Mouse (Mus musculus) intestine, embryonic 14.5 days (tissue): ENCODE data around the gene Ing4. TPM values are rescaled to one million over a fixed set of nuclear protein-coding genes. Genes with fewer than 3 reads are reported as not detected.
A peak's percentile ranks its signal among the peaks of the same experiment; 100 is the strongest.

ENCODE experiments used
- ATAC-seq: fragments of 200-750 bp; cut with Nextera tagmentation; replicated peaks from 2 replicates; pipeline ENCODE4 v1.8.0; 2017; ENCODE audit warnings: low read depth, moderate number of reproducible peaks, moderate TSS enrichment, moderate library complexity; ENCODE audit not compliant: low FRiP score, low TSS enrichment
- DNase-seq: peaks from one replicate; pipeline ENCODE4 v3.0.0-alpha.2; 2018; ENCODE audit warnings: low spot score
- H3K27ac ChIP-seq: fragments of 300-500 bp; sonication (generic); 2 replicates; pipeline ENCODE4 v1.5.1; 2014; ENCODE audit warnings: low read depth, mild to moderate bottlenecking, control low read depth
- H3K27me3 ChIP-seq: fragments of 300-500 bp; sonication (generic); replicated peaks from 2 replicates; pipeline ENCODE4 v1.6.1; 2014; ENCODE audit warnings: low read length, control low read depth; ENCODE audit not compliant: control insufficient read depth, insufficient read depth
- H3K36me3 ChIP-seq: fragments of 300-500 bp; sonication (generic); 2 replicates; pipeline ENCODE4 v1.6.1; 2014; ENCODE audit warnings: low read length, control low read depth; ENCODE audit not compliant: control insufficient read depth, insufficient read depth
- H3K4me1 ChIP-seq: fragments of 300-500 bp; sonication (generic); replicated peaks from 2 replicates; pipeline ENCODE4 v1.6.1; 2014; ENCODE audit warnings: low read length, control low read depth, mixed read lengths; ENCODE audit not compliant: control insufficient read depth, insufficient read depth
- H3K4me2 ChIP-seq: fragments of 300-500 bp; sonication (generic); 2 replicates; pipeline ENCODE4 v1.6.1; 2014; ENCODE audit warnings: low read length
- H3K4me3 ChIP-seq: fragments of 300-500 bp; sonication (generic); 2 replicates; pipeline ENCODE4 v1.5.1; 2014; ENCODE audit warnings: low read depth, low read length, control low read depth, mixed read lengths
- H3K9ac ChIP-seq: fragments of 300-500 bp; sonication (generic); 2 replicates; pipeline ENCODE4 v1.6.1; 2014; ENCODE audit warnings: mild to moderate bottlenecking, low read length
- H3K9me3 ChIP-seq: fragments of 300-500 bp; sonication (generic); 2 replicates; pipeline ENCODE4 v1.6.1; 2016; ENCODE audit warnings: low read length, control low read depth; ENCODE audit not compliant: control insufficient read depth
- WGBS: fragments of 180-500 bp; shearing (Covaris S2); extraction: QIAGEN DNeasy Blood & Tissue Kit; methylation state at CpG from one replicate; pipeline ENCODE4 v1.1.7; 2014; 5-methylcytosine and 5-hydroxymethylcytosine counted together
- polyA plus RNA-seq: library from polyadenylated mRNA; unstranded; fragments of >200 nt; fragmentation: Nextera tagmentation; extraction: Ambion mirVana; gene quantifications from 2 replicates; pipeline ENCODE4 v1.2.1, GENCODE M21; 2014

The Ing4 gene
- polyA plus RNA-seq, 1 experiment from 2014 or later, result 94.4 TPM

GRCm38 (mm10) chr6:124999091-124999490, 40.5 kb upstream of the Ing4 start:
- ATAC-seq (no peak), DNase-seq (no peak)
- H3K9me3 ChIP-seq, result no peaks in the 10 kb centered on the region
- no peak overlapping the region for H3K4me3 ChIP-seq
- H3K27me3 ChIP-seq, result peaks cover 76% of the 10 kb centered on the region
- peaks cover 12% of the 10 kb centered on the region; the same call in 1 of the 2 replicates for H3K4me1 ChIP-seq
- H3K9ac ChIP-seq, result no peak overlapping the region
- 26% methylated on average over 14 of the region's 14 CpGs for whole genome bisulfite sequencing
- no peak overlapping the region for H3K27ac ChIP-seq
- H3K36me3 ChIP-seq, result no peaks in the 10 kb centered on the region
- no peak overlapping the region for H3K4me2 ChIP-seq

GRCm38 (mm10) chr6:124999546-124999945, 40.0 kb upstream of the Ing4 start:
- H3K27ac ChIP-seq, result no peak overlapping the region
- H3K4me2 ChIP-seq, result no peak overlapping the region
- H3K27me3 ChIP-seq, result peaks cover 72% of the 10 kb centered on the region
- ATAC-seq, result no peak
- H3K9ac ChIP-seq, result no peak overlapping the region
- H3K9me3 ChIP-seq, result no peaks in the 10 kb centered on the region
- H3K4me1 ChIP-seq, result peaks cover 12% of the 10 kb centered on the region; the same call in 1 of the 2 replicates
- no peak overlapping the region for H3K4me3 ChIP-seq
- 32% methylated on average over 10 of the region's 10 CpGs for WGBS
- no peak for DNase-seq
- H3K36me3 ChIP-seq, result no peaks in the 10 kb centered on the region

GRCm38 (mm10) chr6:125003706-125004105, 35.9 kb upstream of the Ing4 start:
- no peak for DNase-seq
- no peaks in the 10 kb centered on the region for H3K36me3 ChIP-seq
- H3K27ac ChIP-seq, result no peak overlapping the region
- no peak overlapping the region for H3K4me2 ChIP-seq
- H3K27me3 ChIP-seq, result peaks cover 33% of the 10 kb centered on the region
- no peak overlapping the region for H3K4me3 ChIP-seq
- peaks cover 3% of the 10 kb centered on the region; the same call in 1 of the 2 replicates for H3K4me1 ChIP-seq
- ATAC-seq, result no peak
- WGBS, result 38% methylated on average over 3 of the region's 3 CpGs
- H3K9me3 ChIP-seq, result no peaks in the 10 kb centered on the region
- no peak overlapping the region for H3K9ac ChIP-seq

GRCm38 (mm10) chr6:125005086-125005485, 34.5 kb upstream of the Ing4 start:
- 0 out of 2 replicates have a peak, but pooled peaks cover 3% of the 10 kb centered on the region for H3K4me1 ChIP-seq
- no peak overlapping the region for H3K9ac ChIP-seq
- H3K36me3 ChIP-seq, result no peaks in the 10 kb centered on the region
- no peak overlapping the region for H3K27ac ChIP-seq
- no peak for DNase-seq
- H3K9me3 ChIP-seq, result no peaks in the 10 kb centered on the region
- H3K27me3 ChIP-seq, result peaks cover 20% of the 10 kb centered on the region
- WGBS, result 34% methylated on average over 3 of the region's 3 CpGs
- H3K4me2 ChIP-seq, result no peak overlapping the region
- ATAC-seq, result no peak
- H3K4me3 ChIP-seq, result no peak overlapping the region

GRCm38 (mm10) chr6:125008060-125008459, 31.5 kb upstream of the Ing4 start:
- peaks cover 22% of the 10 kb centered on the region for H3K36me3 ChIP-seq
- peak overlapping the region; percentile 64 for H3K4me2 ChIP-seq
- H3K4me1 ChIP-seq, result peaks cover 13% of the 10 kb centered on the region; the same call in 1 of the 2 replicates
- H3K27ac ChIP-seq, result peak overlapping the region; percentile 98
- H3K27me3 ChIP-seq, result no peaks in the 10 kb centered on the region
- ATAC-seq, result no peak
- H3K9ac ChIP-seq, result peak overlapping the region; percentile 57
- peak overlapping the region; percentile 76 for H3K4me3 ChIP-seq
- no peaks in the 10 kb centered on the region for H3K9me3 ChIP-seq
- 41% methylated on average over 13 of the region's 13 CpGs for WGBS
- no peak for DNase-seq

GRCm38 (mm10) chr6:125008586-125009128, 30.9 kb upstream of the Ing4 start:
- Histone ChIP-seq H3K9ac (peak overlapping the region; percentile 95), H3K4me2 (peak overlapping the region; percentile 64), H3K27me3 (no peaks in the 10 kb centered on the region), H3K27ac (peak overlapping the region; percentile 98), H3K36me3 (peaks cover 27% of the 10 kb centered on the region), H3K4me1 (peaks cover 13% of the 10 kb centered on the region; the same call in 1 of the 2 replicates), H3K4me3 (peak overlapping the region; percentile 76), H3K9me3 (no peaks in the 10 kb centered on the region)
- DNase-seq (no peak), ATAC-seq (peak; percentile 97)
- WGBS, result under 1% methylated on average over 33 of the region's 34 CpGs

- no peak for DNase-seq
- H3K9ac ChIP-seq, result peak within 1 kb of the TSS; percentile 95
- 0% methylated on average over 3 of the region's 3 CpGs for WGBS
- peak within 1 kb of the TSS; percentile 98 for H3K27ac ChIP-seq
- H3K4me1 ChIP-seq, result peaks cover 10% of the 10 kb centered on the region; the same call in 1 of the 2 replicates
- no peaks in the 10 kb centered on the region for H3K27me3 ChIP-seq
- ATAC-seq, result no peak
- no peaks in the 10 kb centered on the region for H3K9me3 ChIP-seq
- H3K4me2 ChIP-seq, result peak within 1 kb of the TSS; percentile 64
- H3K36me3 ChIP-seq, result peaks cover 30% of the 10 kb centered on the region
- H3K4me3 ChIP-seq, result peak within 1 kb of the TSS; percentile 76
Measured at GRCm38 (mm10) chr6:125009129-125009180, 30.6 kb upstream of the Ing4 start, which contains the start of gene Zfp384. Zfp384 (plus strand) TSS chr6:125009145.

GRCm38 (mm10) chr6:125009181-125010073, 30.1 kb upstream of the Ing4 start:
- Histone ChIP-seq H3K27ac (peak overlapping the region; percentile 98), H3K9ac (peak overlapping the region; percentile 95), H3K4me1 (peaks cover 10% of the 10 kb centered on the region; the same call in 1 of the 2 replicates), H3K27me3 (no peaks in the 10 kb centered on the region), H3K36me3 (peaks cover 35% of the 10 kb centered on the region), H3K9me3 (no peaks in the 10 kb centered on the region), H3K4me2 (peak overlapping the region; percentile 64), H3K4me3 (peak overlapping the region; percentile 76)
- WGBS, result 1% methylated on average over 54 of the region's 78 CpGs
- peak; percentile 91 for DNase-seq
- peak; percentile 87 for ATAC-seq

- 93% methylated on average over 3 of the region's 3 CpGs for WGBS
- Histone ChIP-seq H3K9me3 (no peaks in the 10 kb centered on the region), H3K4me3 (no peak overlapping the region), H3K4me1 (no peaks in the 10 kb centered on the region), H3K27ac (no peak overlapping the region), H3K36me3 (peaks cover 77% of the 10 kb centered on the region), H3K27me3 (no peaks in the 10 kb centered on the region), H3K4me2 (no peak overlapping the region), H3K9ac (no peak overlapping the region)
- ATAC-seq, result no peak
- DNase-seq, result no peak
Measured at GRCm38 (mm10) chr6:125017682-125018081, 21.9 kb upstream of the Ing4 start.
